Mouse (Mus musculus) neutrophil, adult 65 days (primary cell): ENCODE measurements around the gene Rps7. TPM values are rescaled to one million over a fixed set of nuclear protein-coding genes. Genes with fewer than 3 reads are reported as not detected.

Experiments
- total RNA-seq: library from RNA; stranded (reverse); gene quantifications from 2 replicates; pipeline ENCODE4 v1.2.4, GENCODE M21; 2023

The Rps7 gene
- 250 and 257 TPM in 2 replicates for total RNA-seq

GRCm38 (mm10) chr12:28635535-28636476 is at the start of gene Rps7:
TSS of gene Rps7 (minus strand) at chr12:28635953.

DNA sequence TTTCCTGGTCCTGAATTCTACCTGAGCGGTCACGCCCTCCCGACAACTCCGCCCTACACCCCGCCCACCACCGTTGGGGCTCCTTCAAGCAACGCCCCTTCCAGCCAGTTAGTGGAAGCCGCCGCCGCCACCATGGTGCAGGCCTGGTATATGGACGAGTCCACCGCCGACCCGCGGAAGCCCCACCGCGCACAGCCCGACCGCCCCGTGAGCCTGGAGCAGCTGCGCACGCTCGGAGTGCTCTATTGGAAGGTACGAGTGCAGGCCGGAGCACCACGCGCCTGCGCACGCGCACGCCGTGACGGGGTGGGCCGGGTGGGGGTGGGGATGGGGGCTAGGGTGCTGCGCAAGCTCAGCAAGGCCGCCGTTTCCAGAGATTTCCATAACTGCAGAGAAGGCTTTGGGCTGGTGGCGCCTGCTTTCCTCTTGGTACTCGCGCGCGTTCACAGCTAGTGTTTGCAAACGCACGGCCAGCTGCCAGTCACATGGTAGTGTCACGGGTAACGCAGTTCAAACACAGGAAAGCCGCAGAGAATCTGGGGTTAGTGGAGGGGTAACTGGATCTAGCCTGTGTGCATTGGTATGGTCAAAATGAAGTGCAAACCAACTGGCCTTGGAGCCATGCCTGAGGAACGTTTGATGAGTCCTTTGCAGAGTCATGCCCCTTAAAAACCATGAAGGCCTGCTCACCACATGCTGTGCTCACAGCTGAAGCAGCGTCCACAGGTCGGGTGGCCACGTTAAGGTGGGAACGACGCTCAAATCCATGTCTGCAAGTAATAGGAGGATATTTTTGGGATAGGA is 39.6 kb upstream of the Rps7 start, which contains the start of gene Adi1:
TSS of gene Adi1 (plus strand) at position 111 of the 804 bp plus-strand sequence.

DNA sequence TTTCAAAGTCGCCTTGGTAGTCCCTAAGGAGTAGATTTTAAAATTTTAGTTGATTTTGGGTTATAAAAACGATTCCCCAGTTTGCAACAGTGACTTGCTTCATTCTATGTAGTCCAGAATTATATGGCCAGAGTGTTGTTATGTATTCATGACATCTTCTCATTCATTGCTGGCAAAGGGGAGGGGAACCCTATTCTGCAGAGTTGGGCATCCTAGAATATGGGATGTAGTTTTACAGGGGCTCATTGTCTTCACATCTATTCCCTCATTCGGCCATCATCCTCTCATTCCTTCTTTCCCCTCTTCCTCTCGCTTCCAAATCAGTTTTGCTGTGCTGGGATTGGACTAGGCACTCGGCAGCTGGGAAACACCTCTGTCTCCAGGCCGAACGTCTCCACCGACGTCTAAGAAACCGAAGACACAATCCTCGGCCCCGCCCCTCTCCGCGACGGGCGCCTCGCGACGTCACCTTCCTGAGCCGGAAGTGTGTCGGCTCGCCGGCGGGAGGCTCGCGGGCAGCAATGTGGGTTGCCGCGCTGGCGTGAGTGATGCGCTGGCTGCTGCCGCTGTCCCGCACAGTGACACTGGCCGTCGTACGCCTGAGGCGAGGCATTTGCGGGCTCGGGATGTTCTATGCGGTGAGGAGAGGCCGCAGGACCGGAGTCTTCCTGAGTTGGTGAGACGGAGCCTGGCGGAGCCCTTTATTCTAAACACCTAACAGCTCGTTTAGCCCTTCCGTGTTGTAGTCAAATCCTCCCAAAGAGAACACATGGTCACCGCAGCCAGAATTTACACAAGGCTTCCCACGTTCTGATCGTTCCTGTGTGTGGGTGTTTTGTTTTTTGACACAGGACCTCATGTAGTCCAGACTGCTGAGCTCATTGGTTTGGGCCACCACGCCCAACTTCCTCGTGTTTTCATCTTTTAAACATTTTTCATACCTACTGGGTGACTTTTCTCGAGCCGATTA is 13.7 kb upstream of the Rps7 start, which contains the start of gene Rnaseh1:
TSS of gene Rnaseh1 (plus strand) at position 462 of the 970 bp plus-strand sequence.

DNA sequence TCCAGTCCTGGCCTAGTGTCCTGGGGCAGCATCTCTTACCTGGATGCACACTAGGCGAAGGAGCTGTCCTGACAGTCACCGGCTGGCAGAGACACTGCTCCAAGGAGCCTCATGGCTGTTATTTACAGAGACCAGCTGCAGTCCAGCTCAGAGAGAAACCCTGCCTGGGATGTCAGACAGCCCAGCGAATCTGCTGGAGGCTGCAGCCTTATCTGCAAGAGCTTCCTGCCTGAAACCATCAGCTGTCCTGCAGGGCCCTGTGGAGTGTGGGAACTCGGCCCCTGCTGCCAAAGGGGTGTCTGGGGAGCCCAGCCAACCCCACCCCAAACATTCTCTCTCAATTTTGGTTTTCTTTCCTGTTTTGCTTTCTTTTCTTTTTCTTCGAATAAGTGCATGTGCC is 12.6 kb downstream of the Rps7 start, which contains the start of gene Colec11:
TSS of gene Colec11 (minus strand) at position 183 of the 400 bp plus-strand sequence.

DNA sequence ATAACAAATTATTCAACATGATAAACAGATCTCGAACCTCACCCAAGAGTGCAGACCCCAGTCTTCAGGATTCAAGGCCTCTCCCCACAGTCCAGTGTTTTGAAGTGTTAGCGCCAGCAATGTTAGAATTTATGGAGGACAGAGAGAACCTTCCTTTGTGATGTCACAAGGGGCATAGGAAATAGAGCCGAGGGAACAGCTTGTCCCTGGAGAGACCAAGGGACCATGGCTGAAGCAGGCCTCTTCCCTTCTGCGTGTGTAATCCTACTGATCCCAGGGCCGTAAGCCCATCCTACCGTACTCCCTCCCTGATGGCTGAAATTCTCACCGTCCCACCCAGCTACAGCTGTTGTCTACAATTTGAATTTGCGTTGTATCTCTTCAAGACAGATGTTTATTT is 53.3 kb downstream of the Rps7 start, which contains the start of gene Allc:
TSS of gene Allc (minus strand) at position 101 of the 400 bp plus-strand sequence.

Other genes starting within 250 kb of the Rps7 start
- gene Dcdc2c, start 83.6 kb downstream of the Rps7 start, total RNA-seq, result 0.36 and 0.54 TPM in 2 replicates
- gene Allc, start 53.4 kb downstream of the Rps7 start, total RNA-seq, result not detected in 2 replicates
- 0.44 TPM in 1 of 2 replicates, not detected in the other for gene Colec11, start 12.6 kb downstream of the Rps7 start, total RNA-seq
- 7.7 and 9.5 TPM in 2 replicates for gene Rnaseh1, start 13.6 kb upstream of the Rps7 start, total RNA-seq
- 8.6 and 11.0 TPM in 2 replicates for gene Adi1, start 39.3 kb upstream of the Rps7 start, total RNA-seq
- 17.5 and 19.1 TPM in 2 replicates for gene Trappc12, start 114.5 kb upstream of the Rps7 start, total RNA-seq
- gene Eipr1, start 115.8 kb upstream of the Rps7 start, total RNA-seq, result 15.9 and 17.5 TPM in 2 replicates